Mouse (Mus musculus) midbrain, embryonic 15.5 days (tissue): ENCODE results near the gene Nek1. TPM values are rescaled to one million over a fixed set of nuclear protein-coding genes. Genes with fewer than 3 reads are reported as not detected.
"Not testable (repeated sequence)": the region's sequence is repeated elsewhere in the genome, so short reads cannot be mapped to it uniquely, and the experiment has no call there.

Experiments used
- ATAC-seq: fragments of 200-750 bp; cut with Nextera tagmentation; replicated peaks from 2 replicates; pipeline ENCODE4 v1.8.0; 2017; ENCODE audit warnings: moderate TSS enrichment
- H3K27ac ChIP-seq: fragments of 300-500 bp; sonication (generic); 2 replicates; pipeline ENCODE4 v1.5.1; 2015; ENCODE audit warnings: mild to moderate bottlenecking, inconsistent platforms
- H3K27me3 ChIP-seq: fragments of 300-500 bp; sonication (generic); replicated peaks from 2 replicates; pipeline ENCODE4 v1.6.1; 2015; ENCODE audit warnings: inconsistent platforms
- H3K36me3 ChIP-seq: fragments of 300-500 bp; sonication (generic); replicated peaks from 2 replicates; pipeline ENCODE4 v1.6.1; 2015; ENCODE audit warnings: inconsistent platforms
- H3K4me1 ChIP-seq: fragments of 300-500 bp; sonication (generic); 2 replicates; pipeline ENCODE4 v1.6.1; 2015; ENCODE audit warnings: inconsistent platforms
- H3K4me2 ChIP-seq: fragments of 300-500 bp; sonication (generic); 2 replicates; pipeline ENCODE4 v1.6.1; 2015; ENCODE audit warnings: inconsistent platforms, mild to moderate bottlenecking, moderate library complexity
- H3K4me3 ChIP-seq: fragments of 300-500 bp; sonication (generic); 2 replicates; pipeline ENCODE4 v1.5.1; 2015; ENCODE audit warnings: mild to moderate bottlenecking, inconsistent platforms
- H3K9ac ChIP-seq: fragments of 300-500 bp; sonication (generic); 2 replicates; pipeline ENCODE4 v1.6.1; 2015; ENCODE audit warnings: mild to moderate bottlenecking, inconsistent platforms
- H3K9me3 ChIP-seq: fragments of 300-500 bp; sonication (generic); 2 replicates; pipeline ENCODE4 v1.6.1; 2016; ENCODE audit warnings: inconsistent platforms
- WGBS: fragments of 180-500 bp; shearing (Covaris S2); methylation state at CpG from one replicate; pipeline ENCODE4 v1.1.7; 2015; ENCODE audit warnings: mixed read lengths; 5-methylcytosine and 5-hydroxymethylcytosine counted together
- polyA plus RNA-seq: library from polyadenylated mRNA; unstranded; fragments of >200 nt; fragmentation: Nextera tagmentation; extraction: Ambion mirVana; gene quantifications from 2 replicates; pipeline ENCODE4 v1.2.1, GENCODE M21; 2015

Gene Nek1
- polyA plus RNA-seq, 1 experiment from 2014 or later: 27.8 TPM

DNA sequence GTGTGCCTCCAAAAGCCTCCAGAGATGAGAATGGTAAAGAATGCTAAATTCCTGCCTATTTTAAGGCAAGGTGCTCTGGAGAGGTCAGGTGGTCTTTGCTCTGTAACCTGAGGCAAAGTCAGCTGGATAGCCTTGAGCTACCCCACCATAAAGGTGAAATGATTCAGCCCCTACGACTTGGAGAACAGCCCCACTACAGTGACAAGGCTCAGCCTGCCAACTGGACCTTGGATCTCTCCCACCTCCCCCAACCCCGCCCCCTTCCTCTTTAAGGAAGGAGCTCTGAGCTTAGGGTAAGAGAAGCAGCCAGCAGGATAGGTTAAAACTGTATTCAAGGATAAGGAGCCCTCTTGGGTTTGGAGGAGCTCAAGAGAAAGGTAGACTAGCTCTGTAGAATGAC, 23.9 kb upstream of the Nek1 start:
- Histone ChIP-seq H3K4me3 (no peak overlapping the region), H3K36me3 (no peaks in the 10 kb centered on the region), H3K27ac (no peak overlapping the region), H3K4me2 (no peak overlapping the region), H3K4me1 (peaks cover 4% of the 10 kb centered on the region; the same call in 1 of the 2 replicates), H3K9ac (no peak overlapping the region), H3K9me3 (no peaks in the 10 kb centered on the region), H3K27me3 (no peaks in the 10 kb centered on the region)
- 63% methylated on average over 2 of the region's 2 CpGs for WGBS
- ATAC-seq: no peak

DNA sequence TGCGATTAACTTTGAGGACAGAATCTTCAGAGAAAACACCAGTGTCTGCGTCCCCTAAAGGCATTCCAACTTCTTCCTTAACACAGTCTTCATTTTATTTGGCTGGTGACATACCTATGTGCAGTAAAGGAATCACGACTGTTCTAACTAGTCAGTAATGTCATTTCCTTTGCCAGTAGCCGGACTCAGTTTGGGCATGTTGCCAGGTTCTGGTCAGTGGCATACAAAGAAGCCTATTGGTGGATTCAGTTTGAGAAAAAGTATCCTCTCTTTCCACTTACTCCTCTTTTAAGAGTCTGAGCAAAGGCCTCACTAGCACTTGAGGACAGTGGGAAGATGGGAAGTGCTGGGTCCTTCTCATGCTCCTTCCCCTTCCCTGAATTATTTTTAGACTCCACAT, 21.2 kb upstream of the Nek1 start:
- Histone ChIP-seq H3K36me3 (no peaks in the 10 kb centered on the region), H3K27me3 (no peaks in the 10 kb centered on the region), H3K4me1 (peaks cover 4% of the 10 kb centered on the region; the same call in 1 of the 2 replicates), H3K27ac (no peak overlapping the region), H3K4me3 (no peak overlapping the region), H3K4me2 (no peak overlapping the region), H3K9ac (no peak overlapping the region), H3K9me3 (no peaks in the 10 kb centered on the region)
- 65% methylated on average over 4 of the region's 4 CpGs for WGBS
- no peak for ATAC-seq

DNA sequence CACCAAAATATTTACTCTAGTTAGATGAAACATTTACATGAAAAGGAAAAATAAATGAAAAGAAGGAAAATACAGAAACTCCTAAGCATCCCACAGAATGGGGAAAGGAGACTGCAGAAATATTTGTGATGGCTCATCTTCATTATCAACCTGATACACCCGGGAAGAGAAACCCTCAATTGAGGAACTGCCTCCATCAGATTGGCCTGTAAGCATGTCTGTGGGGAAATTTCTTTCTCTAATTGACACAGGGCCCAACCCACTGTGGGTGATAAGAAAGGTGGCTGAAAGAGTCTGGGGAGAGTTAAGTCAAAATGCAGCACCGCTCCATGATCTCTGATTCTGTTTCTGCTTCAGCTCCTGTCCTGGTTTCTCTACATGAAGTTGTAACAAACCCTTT, 19.5 kb upstream of the Nek1 start:
- Histone ChIP-seq H3K27ac (no peak overlapping the region), H3K4me3 (no peak overlapping the region), H3K4me2 (no peak overlapping the region), H3K36me3 (no peaks in the 10 kb centered on the region), H3K9ac (no peak overlapping the region), H3K9me3 (no peaks in the 10 kb centered on the region), H3K27me3 (no peaks in the 10 kb centered on the region), H3K4me1 (peaks cover 4% of the 10 kb centered on the region; the same call in 1 of the 2 replicates)
- ATAC-seq: no peak
- 92% methylated on average over 2 of the region's 2 CpGs for WGBS

DNA sequence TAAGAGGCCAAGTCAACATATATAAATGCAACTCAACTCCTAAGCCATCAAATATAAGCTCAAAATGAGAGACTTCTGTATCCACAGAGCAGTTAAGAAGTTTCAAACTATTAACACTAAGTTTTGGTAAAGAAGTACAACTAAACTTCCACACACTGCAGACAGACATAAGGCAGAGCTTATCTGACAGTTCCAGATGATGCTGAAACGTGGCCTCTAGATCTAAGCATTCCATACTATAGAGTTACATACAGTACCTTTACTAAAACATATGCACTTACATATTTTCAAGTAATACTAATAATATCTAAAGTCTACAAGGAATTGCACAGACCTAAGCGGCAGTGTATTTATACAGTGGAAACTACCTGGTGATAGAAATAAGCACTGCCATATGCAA, 18.2 kb upstream of the Nek1 start:
- Histone ChIP-seq H3K27me3 (no peaks in the 10 kb centered on the region), H3K4me2 (no peak overlapping the region), H3K27ac (no peak overlapping the region), H3K4me3 (no peak overlapping the region), H3K9ac (no peak overlapping the region), H3K4me1 (peaks cover 4% of the 10 kb centered on the region; the same call in 1 of the 2 replicates), H3K36me3 (no peaks in the 10 kb centered on the region), H3K9me3 (no peaks in the 10 kb centered on the region)
- no peak for ATAC-seq
- 85% methylated on average over 2 of the region's 2 CpGs for WGBS

DNA sequence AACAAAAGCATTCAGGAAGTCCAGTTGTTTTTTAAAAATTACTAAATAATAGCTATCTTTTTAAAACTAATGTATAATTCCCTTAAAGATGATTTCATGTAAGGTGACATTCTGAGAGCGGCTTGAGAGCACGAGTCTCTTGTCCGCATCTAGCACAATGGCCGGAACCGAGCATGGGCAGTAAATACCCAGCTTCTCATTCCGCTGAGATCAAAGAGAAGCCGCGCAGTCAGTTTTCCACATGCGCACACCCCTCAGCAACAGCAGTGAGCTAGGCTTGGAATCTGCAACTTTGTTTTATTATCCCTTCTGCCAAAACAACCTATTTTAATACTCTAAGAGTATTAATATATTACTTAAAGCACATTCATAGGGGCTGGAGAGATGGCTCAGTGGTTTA, 16.2 kb upstream of the Nek1 start:
- no peak overlapping the region for H3K4me2 ChIP-seq
- H3K9me3 ChIP-seq: no peaks in the 10 kb centered on the region
- H3K27me3 ChIP-seq: no peaks in the 10 kb centered on the region
- H3K36me3 ChIP-seq: no peaks in the 10 kb centered on the region
- H3K9ac ChIP-seq: no peak overlapping the region
- WGBS: 75% methylated on average over 9 of the region's 9 CpGs
- H3K4me3 ChIP-seq: no peak overlapping the region
- no peak overlapping the region for H3K27ac ChIP-seq
- H3K4me1 ChIP-seq: peaks cover 11% of the 10 kb centered on the region
- no peak for ATAC-seq

DNA sequence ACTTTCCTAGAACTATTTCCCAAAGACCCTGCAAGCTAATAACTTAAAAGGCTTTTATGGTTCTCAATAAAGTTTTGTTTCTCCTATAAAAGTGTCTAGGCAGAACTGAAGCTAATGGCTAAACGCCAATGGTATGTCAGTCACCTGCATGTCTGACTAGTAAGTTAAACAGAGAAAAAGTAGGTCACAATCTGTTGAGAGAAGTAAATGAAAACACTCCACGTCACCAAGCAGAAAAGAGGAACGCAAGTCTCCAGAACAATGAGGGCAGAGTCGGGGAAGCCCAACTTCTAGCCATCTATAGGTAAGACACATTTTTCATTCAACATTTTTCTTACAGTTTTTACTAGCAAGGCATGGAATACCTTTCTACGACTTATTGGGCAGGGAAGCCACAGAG, 14.5 kb upstream of the Nek1 start:
- no peak for ATAC-seq

DNA sequence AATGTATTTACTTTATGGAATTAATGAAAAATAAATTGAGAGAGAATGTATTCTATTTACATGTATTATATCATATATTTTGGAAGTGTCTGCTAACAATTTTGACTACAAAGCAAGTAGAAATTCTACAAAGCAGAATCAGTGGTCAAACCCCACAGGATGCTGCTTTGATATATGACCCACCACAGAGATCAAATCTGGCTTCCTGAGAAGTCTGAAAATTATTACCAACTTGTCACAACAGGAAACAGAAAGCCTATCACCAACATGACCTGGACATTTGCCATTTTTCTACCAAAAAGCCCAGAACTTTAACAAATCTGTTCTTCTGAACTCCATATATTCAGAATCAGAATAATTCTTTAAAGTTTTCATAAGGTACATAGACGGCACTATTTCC, 11.6 kb upstream of the Nek1 start:
- H3K4me2 ChIP-seq: peak overlapping the region; percentile 97; the same call in 1 of the 2 replicates

More for the DNA sequence above, 14.5 kb upstream of the Nek1 start:
- H3K4me2 ChIP-seq: no peak overlapping the region
- no peak overlapping the region for H3K4me3 ChIP-seq
- H3K4me1 ChIP-seq: peaks cover 14% of the 10 kb centered on the region
- WGBS: 84% methylated on average over 5 of the region's 5 CpGs
- no peak overlapping the region for H3K9ac ChIP-seq
- no peak overlapping the region for H3K27ac ChIP-seq
- no peaks in the 10 kb centered on the region for H3K9me3 ChIP-seq
- H3K36me3 ChIP-seq: no peaks in the 10 kb centered on the region
- no peaks in the 10 kb centered on the region for H3K27me3 ChIP-seq

DNA sequence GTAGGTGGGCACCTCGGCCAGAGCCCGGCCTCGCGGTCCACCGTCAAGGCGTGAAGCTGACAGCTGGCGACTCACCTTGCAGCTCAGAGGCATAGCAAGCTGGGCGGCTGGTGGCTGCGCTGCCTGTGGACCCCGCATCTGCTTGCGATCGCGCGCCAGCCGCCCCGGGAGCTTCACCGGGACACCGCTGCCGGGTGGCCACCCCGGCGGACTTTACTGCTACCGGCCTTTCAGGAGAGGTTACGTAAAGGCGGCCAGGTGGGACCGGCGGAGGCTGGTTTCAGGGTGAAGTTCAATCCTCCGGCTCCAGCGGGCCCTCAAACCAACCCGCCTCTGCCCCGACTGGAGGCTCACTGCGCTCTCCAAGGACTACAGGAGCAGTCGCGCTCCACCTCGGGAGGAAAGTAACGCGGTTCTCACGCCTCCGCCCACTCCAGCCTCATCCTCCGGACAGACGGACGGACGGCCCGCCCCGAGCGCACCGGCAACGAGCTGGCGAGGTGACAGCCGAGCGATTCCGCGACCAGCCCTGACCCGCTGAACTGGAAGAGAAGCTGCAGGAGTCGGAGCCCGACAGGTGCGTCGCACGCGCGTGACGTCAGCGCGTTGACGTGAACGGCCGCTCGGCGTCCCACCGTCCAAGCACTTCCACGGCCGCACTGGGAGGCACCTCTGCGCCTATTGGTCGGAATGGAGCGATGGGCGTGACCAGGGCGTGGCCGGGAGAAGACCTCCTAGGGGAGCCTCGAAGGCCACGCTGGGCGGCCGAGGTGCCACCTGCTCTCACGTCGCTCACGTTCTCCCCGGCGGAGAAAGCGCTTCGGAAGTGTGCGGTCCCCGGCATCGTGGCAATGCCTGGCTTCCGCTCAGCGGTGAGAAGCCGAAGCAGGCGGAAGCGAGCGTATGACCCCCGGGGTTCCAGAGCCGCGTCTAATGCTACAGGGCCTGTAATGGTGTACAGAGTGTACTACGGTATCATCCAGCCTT, 10.0 kb upstream of the Nek1 start, which contains the start of gene Clcn3:
TSS of gene Clcn3 (minus strand) at position 600 of the 987 bp plus-strand sequence.
- WGBS: under 1% methylated on average over 101 of the region's 101 CpGs
- ATAC-seq: peak; percentile 100
- no peaks in the 10 kb centered on the region for H3K27me3 ChIP-seq

More for the DNA sequence above, 11.6 kb upstream of the Nek1 start:
- H3K4me3 ChIP-seq: no peak overlapping the region
- no peaks in the 10 kb centered on the region for H3K27me3 ChIP-seq
- no peak overlapping the region for H3K9ac ChIP-seq
- no peaks in the 10 kb centered on the region for H3K9me3 ChIP-seq
- H3K36me3 ChIP-seq: no peaks in the 10 kb centered on the region
- H3K4me1 ChIP-seq: peaks cover 14% of the 10 kb centered on the region
- 68% methylated on average over 1 of the region's 1 CpGs for WGBS
- no peak for ATAC-seq
- H3K27ac ChIP-seq: no peak overlapping the region

DNA sequence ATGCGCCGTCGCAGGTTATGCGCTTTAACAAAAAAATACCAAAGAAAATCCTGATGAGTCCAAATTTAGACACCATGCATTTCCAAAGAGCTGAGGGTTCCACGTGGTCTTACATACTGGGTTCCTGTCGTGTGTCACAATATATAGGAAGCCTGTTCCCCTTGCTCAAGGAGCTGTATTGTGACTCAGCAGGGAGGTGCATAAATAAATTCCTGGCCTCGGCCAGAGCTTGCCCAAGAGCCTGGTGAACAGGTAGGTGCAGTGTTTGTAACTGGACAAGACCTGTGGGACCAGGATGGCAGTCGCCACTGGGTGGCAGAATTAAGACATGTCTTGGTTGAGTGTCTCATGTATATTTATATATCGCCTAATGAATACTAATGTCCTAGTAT, 9.3 kb upstream of the Nek1 start:
- Histone ChIP-seq H3K9ac (peak overlapping the region; percentile 66), H3K36me3 (no peaks in the 10 kb centered on the region)

More for the DNA sequence above, 10.0 kb upstream of the Nek1 start, which contains the start of gene Clcn3:
- Histone ChIP-seq H3K4me2 (peak within 1 kb of the TSS; percentile 97), H3K9me3 (no peaks in the 10 kb centered on the region), H3K27ac (peak within 1 kb of the TSS; percentile 86), H3K4me1 (peaks cover 14% of the 10 kb centered on the region), H3K36me3 (no peaks in the 10 kb centered on the region), H3K4me3 (peak within 1 kb of the TSS; percentile 63), H3K9ac (peak within 1 kb of the TSS; percentile 71)

DNA sequence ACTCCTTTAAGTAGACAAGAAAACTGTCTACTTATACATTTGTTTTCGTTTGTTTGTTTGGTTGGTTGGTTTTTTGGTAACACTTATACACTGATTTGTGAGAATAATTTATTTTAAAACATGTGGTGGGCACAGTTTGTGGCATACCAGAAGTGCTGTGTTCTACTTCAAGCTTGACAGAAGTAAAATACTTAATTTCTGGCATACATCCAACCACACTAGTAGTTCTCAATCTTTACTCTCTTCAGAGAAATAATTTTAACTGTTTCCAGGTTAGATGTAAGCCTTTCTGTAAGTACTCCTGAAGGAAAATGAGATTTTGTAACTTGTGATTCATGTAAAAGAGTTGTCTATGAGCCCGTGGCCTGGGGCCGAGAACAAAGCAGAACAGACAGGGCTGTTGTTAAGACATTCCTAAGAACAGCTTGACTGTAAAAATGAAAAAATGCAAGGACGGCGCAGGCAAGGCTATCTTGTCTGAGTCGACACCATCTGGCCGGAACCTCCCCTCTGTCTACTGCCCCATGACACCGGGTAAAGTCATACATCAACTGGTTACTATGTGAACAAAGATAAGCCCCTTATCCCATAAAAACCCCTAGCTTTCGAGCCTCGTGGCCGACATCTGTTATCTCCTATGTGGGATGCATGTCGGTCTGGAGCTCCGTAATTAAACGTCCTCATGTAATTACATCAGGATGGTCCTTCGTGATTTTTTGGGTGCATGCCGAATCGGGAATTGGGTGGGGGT, 8.6 kb upstream of the Nek1 start:
- H3K9ac ChIP-seq, H3K4me3 ChIP-seq, H3K9me3 ChIP-seq, H3K36me3 ChIP-seq, H3K27me3 ChIP-seq, ATAC-seq, H3K27ac ChIP-seq: not testable (repeated sequence)
- H3K4me2 ChIP-seq: peak overlapping the region; percentile 97
- 90% methylated on average over 17 of the region's 17 CpGs for WGBS
- H3K4me1 ChIP-seq: peaks cover 14% of the 10 kb centered on the region

More for the DNA sequence above, 9.3 kb upstream of the Nek1 start:
- Histone ChIP-seq H3K4me3 (peak overlapping the region; percentile 63), H3K4me2 (peak overlapping the region; percentile 97), H3K4me1 (peaks cover 14% of the 10 kb centered on the region), H3K9me3 (no peaks in the 10 kb centered on the region), H3K27ac (peak overlapping the region; percentile 86), H3K27me3 (no peaks in the 10 kb centered on the region)
- WGBS: 6% methylated on average over 9 of the region's 9 CpGs
- peak; percentile 79 for ATAC-seq

DNA sequence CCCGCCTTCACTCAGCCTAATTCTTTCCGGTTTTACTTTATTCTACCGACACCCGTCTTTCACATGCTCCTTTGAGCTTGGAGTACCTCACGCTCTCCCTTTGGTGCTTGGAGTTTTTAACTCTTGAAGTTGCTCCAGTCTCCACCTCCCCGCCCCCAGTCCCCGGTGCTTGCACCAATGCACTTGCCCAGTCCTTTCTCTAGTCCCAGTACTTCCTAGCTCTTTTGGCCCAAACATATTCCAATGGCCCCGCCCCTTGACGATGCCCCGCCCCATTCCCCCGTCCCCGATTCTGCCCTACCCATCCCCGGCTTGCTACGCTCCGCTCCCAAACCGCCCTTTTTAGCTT, 460 bp upstream of the Nek1 start:
- H3K27me3 ChIP-seq: no peaks in the 10 kb centered on the region
- no peaks in the 10 kb centered on the region for H3K36me3 ChIP-seq
- under 1% methylated on average over 16 of the region's 16 CpGs for WGBS
- peak overlapping the region; percentile 64 for H3K4me2 ChIP-seq
- peak overlapping the region; percentile 86 for H3K27ac ChIP-seq
- no peak for ATAC-seq
- H3K4me1 ChIP-seq: peaks cover 14% of the 10 kb centered on the region
- H3K9me3 ChIP-seq: no peaks in the 10 kb centered on the region
- H3K4me3 ChIP-seq: peak overlapping the region; percentile 67
- H3K9ac ChIP-seq: peak overlapping the region; percentile 54

DNA sequence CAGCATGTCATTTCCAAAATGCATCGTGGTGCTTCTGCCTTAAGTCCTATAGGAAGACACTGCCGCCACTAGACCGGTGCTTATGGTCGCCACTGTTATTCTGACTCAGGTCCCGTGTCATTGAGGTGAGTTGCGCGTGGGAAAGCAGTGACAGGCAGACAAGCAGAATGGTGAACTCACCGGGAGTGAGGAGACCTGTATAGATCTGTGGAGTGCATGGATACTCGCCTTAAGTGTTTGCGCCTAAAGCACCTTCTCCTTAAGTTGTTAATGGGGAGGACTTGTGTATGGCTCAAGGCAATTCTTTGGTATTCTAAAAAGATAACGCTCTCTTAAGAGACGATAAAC, 618 bp downstream of the Nek1 start:
- H3K27me3 ChIP-seq: no peaks in the 10 kb centered on the region
- no peaks in the 10 kb centered on the region for H3K9me3 ChIP-seq
- H3K4me1 ChIP-seq: peaks cover 14% of the 10 kb centered on the region
- WGBS: 5% methylated on average over 12 of the region's 12 CpGs
- peak overlapping the region; percentile 56 for H3K9ac ChIP-seq
- H3K4me2 ChIP-seq: peak overlapping the region; percentile 64
- peak overlapping the region; percentile 86 for H3K27ac ChIP-seq
- H3K36me3 ChIP-seq: no peaks in the 10 kb centered on the region
- peak overlapping the region; percentile 67 for H3K4me3 ChIP-seq
- ATAC-seq: no peak
